Mouse (Mus musculus): ENCODE data around the gene Kif6.

DNA sequence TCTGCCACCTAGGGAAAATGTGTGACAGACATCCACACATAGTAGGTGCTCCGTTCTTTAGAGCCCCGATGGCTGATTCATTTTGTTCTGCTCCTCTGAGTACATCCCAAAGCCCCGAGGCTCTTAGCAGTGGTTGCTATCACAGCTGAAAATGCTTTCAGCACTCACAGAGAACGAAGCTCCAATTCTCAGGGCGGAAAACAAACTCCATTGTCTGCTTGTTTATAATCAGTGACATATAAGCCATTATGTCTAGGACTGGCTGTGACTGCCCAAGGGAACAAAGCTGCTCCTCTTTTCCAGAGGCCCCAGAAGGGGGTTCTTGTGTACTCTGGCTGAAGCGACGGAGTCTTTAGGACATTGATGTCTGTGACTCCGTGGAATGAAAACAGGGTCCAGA lies 24.9 kb upstream of the Kif6 start:
- TF ChIP-seq CTCF (IDR thresholded peaks at IDR 0.05) (no peak), EP300 (IDR thresholded peaks at IDR 0.05) (no peak)

Data from lung, postnatal 0 days (tissue).